Mouse (Mus musculus) embryonic facial prominence, embryonic 12.5 days (tissue): ENCODE measurements around the gene Khdc4. TPM values are rescaled to one million over a fixed set of nuclear protein-coding genes. Genes with fewer than 3 reads are reported as not detected.

Experiments
- ATAC-seq: fragments of 200-750 bp; cut with Nextera tagmentation; 2 replicates; pipeline ENCODE4 v1.8.0; 2017; ENCODE audit not compliant: insufficient number of reproducible peaks, insufficient read depth, low FRiP score, low TSS enrichment
- H3K27ac ChIP-seq: fragments of 300-500 bp; sonication (generic); 2 replicates; pipeline ENCODE4 v1.5.1; 2016; ENCODE audit warnings: mild to moderate bottlenecking
- H3K27me3 ChIP-seq: fragments of 300-500 bp; sonication (generic); 2 replicates; pipeline ENCODE4 v1.6.1; 2016; ENCODE audit warnings: mild to moderate bottlenecking, moderate library complexity
- H3K36me3 ChIP-seq: fragments of 300-500 bp; sonication (generic); 2 replicates; pipeline ENCODE4 v1.6.1; 2016; ENCODE audit warnings: mild to moderate bottlenecking
- H3K4me1 ChIP-seq: fragments of 300-500 bp; sonication (generic); 2 replicates; pipeline ENCODE4 v1.6.1; 2016
- H3K4me2 ChIP-seq: fragments of 300-500 bp; sonication (generic); replicated peaks from 2 replicates; pipeline ENCODE4 v1.6.1; 2016; ENCODE audit warnings: mild to moderate bottlenecking, moderate library complexity
- H3K4me3 ChIP-seq: fragments of 300-500 bp; sonication (generic); 2 replicates; pipeline ENCODE4 v1.5.1; 2016; ENCODE audit warnings: mild to moderate bottlenecking
- H3K9ac ChIP-seq: fragments of 300-500 bp; sonication (generic); 2 replicates; pipeline ENCODE4 v1.6.1; 2016; ENCODE audit warnings: mild to moderate bottlenecking, moderate library complexity
- H3K9me3 ChIP-seq: fragments of 300-500 bp; sonication (generic); 2 replicates; pipeline ENCODE4 v1.6.1; 2016; ENCODE audit warnings: mild to moderate bottlenecking, moderate library complexity
- WGBS: fragments of 180-500 bp; shearing (Covaris S2); methylation state at CpG from one replicate; pipeline ENCODE4 v1.1.7; 2016; 5-methylcytosine and 5-hydroxymethylcytosine counted together
- polyA plus RNA-seq: library from polyadenylated mRNA; unstranded; fragments of >200 nt; fragmentation: Nextera tagmentation; extraction: Ambion mirVana; gene quantifications from 2 replicates; pipeline ENCODE4 v1.2.1, GENCODE M21; 2016

Gene Khdc4
- polyA plus RNA-seq, 1 experiment from 2014 or later: 117 TPM

DNA sequence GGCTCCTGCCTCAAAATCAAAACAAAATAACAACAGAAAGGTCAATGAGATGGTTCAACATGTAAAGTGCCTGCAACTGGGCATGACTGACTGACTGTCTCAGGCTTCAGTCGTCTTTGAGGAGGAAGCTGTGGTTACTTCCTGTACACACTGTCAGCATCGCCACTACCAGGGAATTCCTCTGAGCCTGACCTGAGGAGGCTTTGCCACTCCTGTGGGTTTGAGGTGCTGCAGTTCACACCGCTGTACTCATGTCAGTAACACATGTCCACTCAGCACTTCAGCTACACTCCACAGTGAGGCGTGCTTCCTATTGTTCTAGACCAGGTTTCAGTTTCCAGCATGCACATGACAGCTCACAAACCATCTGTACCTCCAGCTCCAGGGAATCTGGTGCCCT lies 21.5 kb upstream of the Khdc4 start:
- H3K27ac ChIP-seq: no peak overlapping the region
- no peaks in the 10 kb centered on the region for H3K9me3 ChIP-seq
- 73% methylated on average over 4 of the region's 4 CpGs for WGBS
- no peak overlapping the region for H3K4me3 ChIP-seq
- H3K4me1 ChIP-seq: no peaks in the 10 kb centered on the region
- H3K36me3 ChIP-seq: no peaks in the 10 kb centered on the region
- no peaks in the 10 kb centered on the region for H3K27me3 ChIP-seq
- ATAC-seq: no peak
- H3K9ac ChIP-seq: no peak overlapping the region
- no peak overlapping the region for H3K4me2 ChIP-seq

- Histone ChIP-seq H3K9ac (peak overlapping the region; percentile 36; the same call in 1 of the 2 replicates), H3K4me2 (peak overlapping the region; percentile 53), H3K9me3 (no peaks in the 10 kb centered on the region), H3K27me3 (no peaks in the 10 kb centered on the region), H3K4me1 (0 out of 2 replicates have a peak, but pooled peaks cover 3% of the 10 kb centered on the region), H3K4me3 (peak overlapping the region; percentile 25; the same call in 1 of the 2 replicates), H3K27ac (no peak overlapping the region), H3K36me3 (no peaks in the 10 kb centered on the region)
- WGBS: 8% methylated on average over 11 of the region's 11 CpGs
- ATAC-seq: no peak
These were observed 8.2 kb upstream of the Khdc4 start for GRCm38 (mm10) chr3:88677399-88677798.

GRCm38 (mm10) chr3:88683814-88684213 lies 1.8 kb upstream of the Khdc4 start:
- H3K9me3 ChIP-seq: no peaks in the 10 kb centered on the region
- no peak overlapping the region for H3K9ac ChIP-seq
- WGBS: 97% methylated on average over 2 of the region's 2 CpGs
- no peak overlapping the region for H3K27ac ChIP-seq
- H3K4me1 ChIP-seq: peaks cover 17% of the 10 kb centered on the region
- ATAC-seq: no peak
- H3K27me3 ChIP-seq: no peaks in the 10 kb centered on the region
- H3K4me2 ChIP-seq: no peak overlapping the region
- peaks cover 7% of the 10 kb centered on the region; the same call in 1 of the 2 replicates for H3K36me3 ChIP-seq
- no peak overlapping the region for H3K4me3 ChIP-seq

DNA sequence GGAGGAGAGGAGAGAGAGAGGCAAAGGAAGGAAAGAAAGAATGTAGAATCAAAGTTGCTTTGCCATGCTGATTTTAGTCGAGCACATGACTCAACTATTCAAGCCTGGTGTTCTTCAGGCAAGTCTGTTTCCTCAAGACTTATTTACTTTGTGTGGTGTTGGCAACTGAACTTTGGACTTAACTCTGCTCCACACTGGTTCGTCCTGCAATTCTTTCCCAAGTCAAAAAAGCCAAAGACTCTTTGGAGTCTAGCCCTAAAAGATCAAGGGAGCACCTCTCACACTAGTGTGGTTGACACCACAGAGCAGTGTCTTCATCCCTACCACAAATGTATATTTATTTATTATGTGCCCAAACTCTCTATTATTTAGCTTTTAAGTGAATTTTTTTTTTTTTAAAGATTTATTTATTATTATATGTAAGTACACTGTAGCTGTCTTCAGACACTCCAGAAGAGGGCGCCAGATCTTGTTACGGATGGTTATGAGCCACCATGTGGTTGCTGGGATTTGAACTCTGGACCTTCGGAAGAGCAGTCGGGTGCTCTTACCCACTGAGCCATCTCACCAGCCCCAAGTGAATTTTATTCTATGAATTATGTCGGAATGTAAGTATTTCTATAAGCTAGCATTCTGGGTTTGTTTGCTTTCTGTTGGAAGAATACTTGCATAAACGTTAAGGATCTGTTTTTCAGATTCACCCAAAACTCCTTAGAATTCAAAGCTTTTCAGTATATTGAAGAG lies 1.2 kb upstream of the Khdc4 start:
- Histone ChIP-seq H3K4me3 (peak overlapping the region; percentile 98), H3K9ac (peak overlapping the region; percentile 56), H3K4me2 (peak overlapping the region; percentile 90), H3K27me3 (no peaks in the 10 kb centered on the region), H3K9me3 (no peaks in the 10 kb centered on the region), H3K36me3 (peaks cover 13% of the 10 kb centered on the region), H3K4me1 (peaks cover 17% of the 10 kb centered on the region), H3K27ac (peak overlapping the region; percentile 99; the same call in 1 of the 2 replicates)
- no peak for ATAC-seq
- 66% methylated on average over 8 of the region's 8 CpGs for WGBS

DNA sequence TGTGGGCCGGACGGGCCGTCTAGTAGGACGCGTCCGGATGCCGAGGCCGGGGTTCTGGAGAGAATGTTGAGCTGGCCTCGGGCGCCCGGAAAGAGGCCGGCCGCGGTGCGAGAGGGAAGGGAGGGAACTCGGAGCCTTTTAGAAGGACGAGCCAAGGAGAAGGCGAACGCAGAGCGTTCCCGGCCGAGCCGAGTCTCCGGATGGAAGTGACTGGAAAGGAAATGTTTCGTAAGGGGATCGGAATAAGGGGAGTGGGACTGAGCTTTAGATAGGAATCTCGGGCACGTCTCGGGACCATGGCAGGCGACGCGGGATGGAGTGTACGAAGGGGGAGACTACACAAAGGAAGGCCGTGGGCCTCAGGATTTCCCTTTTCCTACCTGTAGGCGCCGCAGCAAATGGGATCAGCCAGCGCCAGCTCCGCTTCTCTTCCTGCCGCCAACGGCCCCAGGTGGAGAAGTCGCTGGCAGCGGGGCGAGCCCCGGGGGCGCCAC lies 402 bp downstream of the Khdc4 start:
- peaks cover 17% of the 10 kb centered on the region for H3K4me1 ChIP-seq
- H3K27me3 ChIP-seq: no peaks in the 10 kb centered on the region
- H3K36me3 ChIP-seq: peaks cover 29% of the 10 kb centered on the region
- H3K4me2 ChIP-seq: peak overlapping the region; percentile 90
- peak overlapping the region; percentile 97 for H3K9ac ChIP-seq
- WGBS: under 1% methylated on average over 45 of the region's 45 CpGs
- H3K27ac ChIP-seq: peak overlapping the region; percentile 99
- peak overlapping the region; percentile 98 for H3K4me3 ChIP-seq
- peak; percentile 60; the same call in 1 of the 2 replicates for ATAC-seq
- no peaks in the 10 kb centered on the region for H3K9me3 ChIP-seq

GRCm38 (mm10) chr3:88686734-88687611 lies 1.4 kb downstream of the Khdc4 start:
- 55% methylated on average over 13 of the region's 13 CpGs for WGBS
- no peaks in the 10 kb centered on the region for H3K9me3 ChIP-seq
- H3K27me3 ChIP-seq: no peaks in the 10 kb centered on the region
- peak overlapping the region; percentile 98 for H3K4me3 ChIP-seq
- H3K9ac ChIP-seq: peak overlapping the region; percentile 97
- peaks cover 17% of the 10 kb centered on the region for H3K4me1 ChIP-seq
- peak overlapping the region; percentile 90 for H3K4me2 ChIP-seq
- H3K36me3 ChIP-seq: peaks cover 38% of the 10 kb centered on the region
- no peak for ATAC-seq
- peak overlapping the region; percentile 99; the same call in 1 of the 2 replicates for H3K27ac ChIP-seq

DNA sequence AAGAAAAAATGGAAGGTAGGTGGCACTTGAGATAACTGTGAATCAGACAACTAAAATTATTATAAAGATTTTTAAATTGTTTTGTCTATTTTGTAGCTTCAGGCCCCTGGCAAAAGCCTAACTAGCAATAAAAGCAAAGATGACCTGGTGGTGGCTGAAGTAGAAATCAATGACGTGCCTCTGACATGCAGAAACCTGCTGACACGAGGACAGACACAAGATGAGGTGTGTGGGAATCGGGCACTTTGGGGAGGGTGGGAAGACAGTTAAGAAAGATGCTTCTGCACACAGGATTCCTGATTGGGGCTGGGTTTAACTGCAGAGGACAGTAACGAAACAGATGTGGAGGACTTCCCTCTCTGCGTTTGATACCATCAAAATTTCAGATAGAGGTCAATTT lies 3.5 kb downstream of the Khdc4 start:
- H3K4me1 ChIP-seq: peaks cover 17% of the 10 kb centered on the region
- no peaks in the 10 kb centered on the region for H3K9me3 ChIP-seq
- no peaks in the 10 kb centered on the region for H3K27me3 ChIP-seq
- H3K36me3 ChIP-seq: peaks cover 55% of the 10 kb centered on the region
- no peak overlapping the region for H3K27ac ChIP-seq
- no peak for ATAC-seq
- 88% methylated on average over 5 of the region's 5 CpGs for WGBS
- H3K4me3 ChIP-seq: no peak overlapping the region
- H3K9ac ChIP-seq: no peak overlapping the region
- H3K4me2 ChIP-seq: no peak overlapping the region

- no peaks in the 10 kb centered on the region for H3K4me1 ChIP-seq
- no peak overlapping the region for H3K4me3 ChIP-seq
- H3K4me2 ChIP-seq: no peak overlapping the region
- H3K36me3 ChIP-seq: peaks cover 94% of the 10 kb centered on the region
- no peaks in the 10 kb centered on the region for H3K9me3 ChIP-seq
- H3K27ac ChIP-seq: no peak overlapping the region
- H3K27me3 ChIP-seq: no peaks in the 10 kb centered on the region
- no peak for ATAC-seq
- no peak overlapping the region for H3K9ac ChIP-seq
These were observed 9.9 kb downstream of the Khdc4 start for GRCm38 (mm10) chr3:88695545-88695944.

DNA sequence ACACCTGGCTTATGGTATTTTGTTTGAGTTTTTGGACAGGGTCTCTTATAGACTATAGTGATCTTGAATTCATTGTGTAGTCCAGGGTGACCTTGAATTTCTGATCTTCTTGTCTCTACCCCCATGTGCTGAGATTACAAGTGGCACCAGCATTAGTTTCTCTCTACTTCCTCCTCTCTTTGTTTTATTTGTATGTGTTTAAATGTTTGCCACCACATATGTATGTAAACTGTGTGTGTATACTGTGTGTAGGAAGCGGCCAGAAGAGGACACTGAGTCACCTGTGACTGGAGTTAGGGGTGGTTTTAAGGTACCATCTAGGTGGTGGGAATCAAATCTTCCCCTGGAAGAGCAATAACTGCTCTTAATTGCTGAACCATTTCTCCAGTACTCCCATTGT lies 12.4 kb downstream of the Khdc4 start:
- no peak overlapping the region for H3K4me3 ChIP-seq
- no peak overlapping the region for H3K4me2 ChIP-seq
- no peak for ATAC-seq
- H3K9me3 ChIP-seq: no peaks in the 10 kb centered on the region
- H3K9ac ChIP-seq: no peak overlapping the region
- no peak overlapping the region for H3K27ac ChIP-seq
- no peaks in the 10 kb centered on the region for H3K27me3 ChIP-seq
- H3K36me3 ChIP-seq: peaks cover 88% of the 10 kb centered on the region
- H3K4me1 ChIP-seq: no peaks in the 10 kb centered on the region
- WGBS: 96% methylated on average over 1 of the region's 1 CpGs

GRCm38 (mm10) chr3:88698834-88699233 lies 13.2 kb downstream of the Khdc4 start:
- no peak for ATAC-seq
- Histone ChIP-seq H3K9ac (no peak overlapping the region), H3K27ac (no peak overlapping the region), H3K36me3 (peaks cover 87% of the 10 kb centered on the region), H3K4me1 (no peaks in the 10 kb centered on the region), H3K4me2 (no peak overlapping the region), H3K4me3 (no peak overlapping the region), H3K27me3 (no peaks in the 10 kb centered on the region), H3K9me3 (no peaks in the 10 kb centered on the region)
- WGBS: 92% methylated on average over 6 of the region's 6 CpGs

- ATAC-seq: no peak
- Histone ChIP-seq H3K4me3 (no peak overlapping the region), H3K4me2 (no peak overlapping the region), H3K9ac (no peak overlapping the region), H3K27ac (no peak overlapping the region), H3K27me3 (no peaks in the 10 kb centered on the region), H3K36me3 (peaks cover 87% of the 10 kb centered on the region), H3K4me1 (no peaks in the 10 kb centered on the region), H3K9me3 (no peaks in the 10 kb centered on the region)
- 96% methylated on average over 3 of the region's 3 CpGs for WGBS
These were observed 14.6 kb downstream of the Khdc4 start for GRCm38 (mm10) chr3:88700247-88700646.
